Mouse (Mus musculus) liver (tissue): ENCODE data around the gene Tspan33.
"Not testable (repeated sequence)": the region's sequence is repeated elsewhere in the genome, so short reads cannot be mapped to it uniquely, and the experiment has no call there.

ENCODE experiments used
- DNase-seq: peaks from one replicate; pipeline ENCODE4 v3.0.0-alpha.2; 2020; ENCODE audit warnings: mixed read lengths

Gene Tspan33

GRCm38 (mm10) chr6:29693953-29694352, at the start of gene Tspan33:
Tspan33 (plus strand) TSS chr6:29694222.
- peak; percentile 97 for DNase-seq

- peak; percentile 88 for DNase-seq
These were observed 44.4 kb upstream of the Tspan33 start for GRCm38 (mm10) chr6:29649494-29650169.

- DNase-seq = no peak
These were observed 43.9 kb upstream of the Tspan33 start for GRCm38 (mm10) chr6:29650170-29650549.

- no peak for DNase-seq
These were observed 40.8 kb upstream of the Tspan33 start for GRCm38 (mm10) chr6:29653271-29653670.

GRCm38 (mm10) chr6:29658626-29659475, 35.2 kb upstream of the Tspan33 start:
- DNase-seq = no peak

- no peak for DNase-seq
These were observed 34.1 kb upstream of the Tspan33 start for GRCm38 (mm10) chr6:29659964-29660363.

- peak; percentile 13 for DNase-seq
These were observed 33.2 kb upstream of the Tspan33 start for GRCm38 (mm10) chr6:29660662-29661307.

GRCm38 (mm10) chr6:29667266-29667665, 26.8 kb upstream of the Tspan33 start:
- DNase-seq = no peak

- DNase-seq = no peak
These were observed 22.3 kb upstream of the Tspan33 start for GRCm38 (mm10) chr6:29671741-29672140.

GRCm38 (mm10) chr6:29672563-29673411, 21.2 kb upstream of the Tspan33 start:
- no peak for DNase-seq

GRCm38 (mm10) chr6:29673739-29674138, 20.3 kb upstream of the Tspan33 start:
- no peak for DNase-seq

- DNase-seq = not testable (repeated sequence)
These were observed 14.0 kb upstream of the Tspan33 start for GRCm38 (mm10) chr6:29679947-29680550.

- no peak for DNase-seq
These were observed 12.2 kb upstream of the Tspan33 start for GRCm38 (mm10) chr6:29681853-29682252.

- no peak for DNase-seq
These were observed 9.3 kb upstream of the Tspan33 start for GRCm38 (mm10) chr6:29684686-29685085.

- DNase-seq = no peak
These were observed 8.1 kb upstream of the Tspan33 start for GRCm38 (mm10) chr6:29685952-29686351.

- DNase-seq = no peak
These were observed 4.6 kb upstream of the Tspan33 start for GRCm38 (mm10) chr6:29689458-29689857.

- DNase-seq = peak; percentile 57
These were observed 610 bp downstream of the Tspan33 start for GRCm38 (mm10) chr6:29694375-29695289.

GRCm38 (mm10) chr6:29695290-29695674, 1.3 kb downstream of the Tspan33 start:
- DNase-seq = peak; percentile 74

- DNase-seq = peak; percentile 70
These were observed 2.0 kb downstream of the Tspan33 start for GRCm38 (mm10) chr6:29695975-29696374.

- DNase-seq = peak; percentile 46
These were observed 3.1 kb downstream of the Tspan33 start for GRCm38 (mm10) chr6:29697139-29697538.

- DNase-seq = peak; percentile 91
These were observed 3.5 kb downstream of the Tspan33 start for GRCm38 (mm10) chr6:29697548-29697947.
